Mouse (Mus musculus) G1E (cell line): Measurements from ENCODE around the gene Eif4a1.

Experiments
- CTCF ChIP-seq: IDR thresholded peaks from 2 replicates; pipeline ENCODE4 v1.5.1; 2012; ENCODE audit warnings: low read depth, low read length, inconsistent platforms, mixed read lengths
- GATA1 ChIP-seq: IDR thresholded peaks from 2 replicates; pipeline ENCODE4 v1.6.1; 2012; ENCODE audit warnings: borderline replicate concordance, low read length, inconsistent platforms, mixed read lengths
- GATA2 ChIP-seq: IDR thresholded peaks from 2 replicates; pipeline ENCODE4 v1.6.1; 2012; ENCODE audit warnings: low read depth, low read length, inconsistent platforms, borderline replicate concordance
- POLR2AphosphoS5 ChIP-seq: IDR thresholded peaks from 2 replicates; pipeline ENCODE4 v1.6.1; 2012; ENCODE audit warnings: low read depth, low read length, inconsistent platforms; ENCODE audit not compliant: insufficient replicate concordance
- TAL1 ChIP-seq: conservative IDR thresholded peaks from 2 replicates; pipeline ENCODE4 v1.6.1; 2012; ENCODE audit warnings: low read depth, low read length, inconsistent platforms, mixed read lengths

GRCm38 (mm10) chr11:69689891-69690290 lies 17.7 kb upstream of the Eif4a1 start:
- TF ChIP-seq TAL1 = no peak
- no peak for TF ChIP-seq GATA2
- TF ChIP-seq CTCF = no peak
- TF ChIP-seq GATA1 = no peak
- TF ChIP-seq POLR2AphosphoS5 = no peak
